27 mouse cellular contexts compared by ENCODE assay signal in genomic region chr5:127441963-127442362, GRCm38 (mm10).
DNase-seq lines count a peak whose midpoint lies in the region; ATAC-seq and TF ChIP-seq lines count a peak whose summit lies in the region.
"Had no signal": no experiment of that assay in that cellular context is flagged by ENCODE, and none has a peak within 500 bp of the region (broad histone marks: within the 10 kb centered on the region; RNA-seq: fewer than 3 reads in every experiment).

No protein-coding gene starts in this region.

- TF ChIP-seq CTCF in midbrain, postnatal 0 days (IDR thresholded peaks at IDR 0.05): no peak

- no peaks in the 10 kb centered on the region; the same call in 1 of the 2 replicates for H3K9me3 ChIP-seq in forebrain, embryonic 11.5 days (ENCODE audit: control insufficient read depth, low read length)
- H3K9me3 ChIP-seq in forebrain, embryonic 16.5 days (ENCODE audit: control insufficient read depth, low read length): peaks cover 3% of the 10 kb centered on the region; the same call in 1 of the 2 replicates
- H3K9me3 ChIP-seq in midbrain, embryonic 10.5 days (replicated peaks): 0 out of 2 replicates have a peak, but pooled peaks cover 5% of the 10 kb centered on the region
- no peaks in the 10 kb centered on the region for H3K9me3 ChIP-seq in midbrain, postnatal 0 days (ENCODE audit: low read length)
- no peaks in the 10 kb centered on the region for H3K9me3 ChIP-seq in midbrain, embryonic 15.5 days
- H3K9me3 ChIP-seq: kidney, embryonic 15.5 days; limb, embryonic 10.5 days; limb, embryonic 15.5 days had no signal

- no peak overlapping the region for H3K4me2 ChIP-seq in forebrain, embryonic 11.5 days (ENCODE audit: low read depth, low read length, severe bottlenecking)
- H3K4me2 ChIP-seq in forebrain, embryonic 16.5 days (ENCODE audit: low read length): no peak overlapping the region
- no peak overlapping the region for H3K4me2 ChIP-seq in midbrain, postnatal 0 days (ENCODE audit: low read depth, low read length, poor library complexity, severe bottlenecking)
- H3K4me2 ChIP-seq in midbrain, embryonic 15.5 days: no peak overlapping the region
- H3K4me2 ChIP-seq: heart, embryonic 11.5 days; hindbrain, embryonic 14.5 days; kidney, embryonic 15.5 days; limb, embryonic 15.5 days; liver, embryonic 13.5 days had no signal

- peak overlapping the region; percentile 37; the same call in 1 of the 2 replicates for H3K27ac ChIP-seq in forebrain, embryonic 11.5 days (ENCODE audit: low read depth, low read length)
- no peak overlapping the region for H3K27ac ChIP-seq in forebrain, embryonic 16.5 days (ENCODE audit: low read length)
- peak overlapping the region; percentile 33; the same call in 1 of the 2 replicates for H3K27ac ChIP-seq in midbrain, embryonic 10.5 days (replicated peaks)
- H3K27ac ChIP-seq in midbrain, postnatal 0 days (ENCODE audit: low read depth, low read length): no peak overlapping the region
- H3K27ac ChIP-seq in midbrain, embryonic 15.5 days: peak overlapping the region; percentile 25; the same call in 1 of the 2 replicates
- H3K27ac ChIP-seq: hindbrain, embryonic 14.5 days; kidney, embryonic 15.5 days; limb, embryonic 10.5 days; limb, embryonic 15.5 days; liver, embryonic 13.5 days; macrophage had no signal

- no peak overlapping the region for H3K9ac ChIP-seq in forebrain, embryonic 11.5 days (ENCODE audit: low read length)
- H3K9ac ChIP-seq in forebrain, embryonic 16.5 days (replicated peaks; ENCODE audit: low read depth, low read length): no peak overlapping the region
- no peak overlapping the region for H3K9ac ChIP-seq in midbrain, postnatal 0 days (replicated peaks; ENCODE audit: low read length, poor library complexity, severe bottlenecking)
- no peak overlapping the region for H3K9ac ChIP-seq in midbrain, embryonic 15.5 days
- H3K9ac ChIP-seq: hindbrain, embryonic 14.5 days; kidney, embryonic 15.5 days; limb, embryonic 15.5 days; liver, embryonic 13.5 days had no signal

- ATAC-seq in forebrain, embryonic 11.5 days (replicated peaks; ENCODE audit: low FRiP score): no peak; the same call in 1 of the 2 replicates
- ATAC-seq in forebrain, embryonic 16.5 days: no peak
- no peak for ATAC-seq in midbrain, postnatal 0 days (ENCODE audit: low FRiP score)
- no peak for ATAC-seq in midbrain, embryonic 15.5 days (replicated peaks)
- ATAC-seq: lung, postnatal 0 days; Patski had no signal

- no peaks in the 10 kb centered on the region for H3K27me3 ChIP-seq in forebrain, embryonic 11.5 days (ENCODE audit: control insufficient read depth, insufficient read depth, low read length)
- no peaks in the 10 kb centered on the region for H3K27me3 ChIP-seq in forebrain, embryonic 16.5 days (replicated peaks; ENCODE audit: control insufficient read depth, insufficient read depth, low read length)
- no peaks in the 10 kb centered on the region for H3K27me3 ChIP-seq in midbrain, embryonic 10.5 days (ENCODE audit: low read depth, poor library complexity, severe bottlenecking)
- H3K27me3 ChIP-seq in midbrain, postnatal 0 days (ENCODE audit: insufficient read depth, low read length): no peaks in the 10 kb centered on the region
- no peaks in the 10 kb centered on the region for H3K27me3 ChIP-seq in midbrain, embryonic 15.5 days (replicated peaks)
- H3K27me3 ChIP-seq: kidney, embryonic 15.5 days; limb, embryonic 15.5 days; liver, embryonic 13.5 days; Patski had no signal

- no peak overlapping the region for H3K4me3 ChIP-seq in forebrain, embryonic 11.5 days (ENCODE audit: low read depth, low read length)
- no peak overlapping the region for H3K4me3 ChIP-seq in forebrain, embryonic 16.5 days (replicated peaks; ENCODE audit: low read length)
- no peak overlapping the region for H3K4me3 ChIP-seq in midbrain, embryonic 10.5 days
- no peak overlapping the region for H3K4me3 ChIP-seq in midbrain, postnatal 0 days (ENCODE audit: low read depth, low read length)
- H3K4me3 ChIP-seq in midbrain, embryonic 15.5 days: no peak overlapping the region
- H3K4me3 ChIP-seq: erythroblast, embryonic 14.5 days; kidney, embryonic 15.5 days; limb, embryonic 10.5 days; limb, embryonic 15.5 days; liver, embryonic 13.5 days had no signal

- WGBS in forebrain, embryonic 11.5 days: 40% methylated on average over 10 of the region's 10 CpGs
- 20% methylated on average over 10 of the region's 10 CpGs for WGBS in forebrain, embryonic 16.5 days
- 42% methylated on average over 10 of the region's 10 CpGs for WGBS in midbrain, embryonic 10.5 days
- WGBS in midbrain, postnatal 0 days: 15% methylated on average over 10 of the region's 10 CpGs
- 21% methylated on average over 10 of the region's 10 CpGs for WGBS in midbrain, embryonic 15.5 days

- H3K36me3 ChIP-seq in forebrain, embryonic 11.5 days (ENCODE audit: control insufficient read depth, insufficient read depth, low read length): no peaks in the 10 kb centered on the region
- H3K36me3 ChIP-seq in forebrain, embryonic 16.5 days (ENCODE audit: control insufficient read depth, insufficient read depth): no peaks in the 10 kb centered on the region
- peaks cover 16% of the 10 kb centered on the region for H3K36me3 ChIP-seq in midbrain, embryonic 10.5 days
- H3K36me3 ChIP-seq in midbrain, postnatal 0 days (ENCODE audit: insufficient read depth, low read length): no peaks in the 10 kb centered on the region
- no peaks in the 10 kb centered on the region for H3K36me3 ChIP-seq in midbrain, embryonic 15.5 days (replicated peaks)
- H3K36me3 ChIP-seq: kidney, embryonic 15.5 days; limb, embryonic 15.5 days; liver, embryonic 13.5 days had no signal

- no peak for DNase-seq in forebrain, embryonic 11.5 days (ENCODE audit: low spot score)
- peak; percentile 28 for DNase-seq in midbrain, embryonic 10.5 days (ENCODE audit: low spot score)
- DNase-seq in midbrain, postnatal 0 days (ENCODE audit: low spot score): no peak
- DNase-seq in gastrocnemius, postnatal 10 days: no peak
- DNase-seq in kidney, postnatal 36 days: no peak
- DNase-seq: adrenal gland, postnatal 10 days; cerebellum, adult 11-12 months; cerebellum, adult 9-11 months; gastrocnemius, postnatal 25 days; heart, adult 18-20 months; heart, postnatal 36 days; kidney, adult 18-20 months; kidney, postnatal 4 days; layer of hippocampus, postnatal 36 days; liver, embryonic 13.5 days; lung, adult 18-20 months had no signal

- H3K4me1 ChIP-seq in forebrain, embryonic 11.5 days (replicated peaks; ENCODE audit: control insufficient read depth, insufficient read depth, low read length): 0 out of 2 replicates have a peak, but pooled peaks cover 4% of the 10 kb centered on the region
- no peaks in the 10 kb centered on the region for H3K4me1 ChIP-seq in forebrain, embryonic 16.5 days (replicated peaks; ENCODE audit: control insufficient read depth, insufficient read depth, low read length)
- peaks cover 21% of the 10 kb centered on the region for H3K4me1 ChIP-seq in midbrain, embryonic 10.5 days
- 0 out of 2 replicates have a peak, but pooled peaks cover 6% of the 10 kb centered on the region for H3K4me1 ChIP-seq in midbrain, postnatal 0 days (ENCODE audit: insufficient read depth, low read length)
- peaks cover 10% of the 10 kb centered on the region for H3K4me1 ChIP-seq in midbrain, embryonic 15.5 days
- H3K4me1 ChIP-seq: kidney, embryonic 15.5 days; limb, embryonic 10.5 days; limb, embryonic 15.5 days; liver, embryonic 13.5 days had no signal

Comparison
In these comparisons a context has a peak if more than half of its experiments do, and no peak if none do; other contexts are left out.
1. H3K27ac ChIP-seq: peak in forebrain, embryonic 11.5 days (single experiment), midbrain, embryonic 10.5 days (single experiment) and midbrain, embryonic 15.5 days (single experiment); none in forebrain, embryonic 16.5 days (single experiment) and midbrain, postnatal 0 days (single experiment).